Mouse (Mus musculus): Measurements from ENCODE around the gene Hoxa7.

DNA sequence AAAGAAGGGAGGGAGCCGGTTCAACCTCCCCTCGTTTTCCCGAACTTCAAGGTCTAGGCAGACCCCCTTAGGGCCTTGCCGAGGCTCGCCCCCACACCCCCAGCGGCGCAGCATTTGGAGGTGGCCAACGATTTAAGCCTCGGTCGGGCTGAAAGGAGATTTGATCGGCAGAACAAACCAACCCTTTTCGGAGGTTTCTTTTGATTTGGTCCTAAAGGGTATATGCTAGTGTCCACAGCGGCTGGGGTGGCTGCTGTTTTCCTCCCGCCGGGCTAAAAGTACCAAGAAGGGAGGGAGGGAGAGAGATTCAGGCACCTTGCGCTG is 27.7 kb upstream of the Hoxa7 start:
- no peak for TF ChIP-seq HCFC1 (IDR thresholded peaks at IDR 0.05; ENCODE audit: borderline replicate concordance, insufficient read depth, low read length)
- TF ChIP-seq CHD2 (IDR thresholded peaks at IDR 0.05; ENCODE audit: low read depth, low read length): no peak
- no peak for TF ChIP-seq MAFK (IDR thresholded peaks at IDR 0.05; ENCODE audit: insufficient read depth, low read depth, low read length)
- TF ChIP-seq ZC3H11A (IDR thresholded peaks at IDR 0.05; ENCODE audit: borderline replicate concordance, low read depth, low read length): no peak

Data from ES-E14 (cell line).